Mouse (Mus musculus): ENCODE data around the gene Cdk19. TPM values are rescaled to one million over a fixed set of nuclear protein-coding genes. Genes with fewer than 3 reads are reported as not detected.
A peak's percentile ranks its signal among the peaks of the same experiment; 100 is the strongest.

Gene Cdk19
- total RNA-seq, 2 experiments from 2014 or later = 7.6 to 17.1 TPM

- DNase-seq = peak in 1 of 2 experiments; percentile 8
Observed at GRCm38 (mm10) chr10:40442076-40442475, 102.7 kb downstream of the Cdk19 start.

- DNase-seq = no peak
Observed at GRCm38 (mm10) chr10:40443371-40443770, 104.0 kb downstream of the Cdk19 start.

GRCm38 (mm10) chr10:40443806-40444357, 104.5 kb downstream of the Cdk19 start:
- no peak for DNase-seq

- no peak for DNase-seq
Observed at GRCm38 (mm10) chr10:40444586-40444985, 105.2 kb downstream of the Cdk19 start.

- no peak for DNase-seq
Observed at GRCm38 (mm10) chr10:40446088-40446604, 106.8 kb downstream of the Cdk19 start.

- no peak for DNase-seq
Observed at GRCm38 (mm10) chr10:40446630-40447029, 107.3 kb downstream of the Cdk19 start.

GRCm38 (mm10) chr10:40447295-40447694, 107.9 kb downstream of the Cdk19 start:
- DNase-seq = no peak

GRCm38 (mm10) chr10:40447921-40448320, 108.6 kb downstream of the Cdk19 start:
- no peak for DNase-seq

GRCm38 (mm10) chr10:40448444-40448843, 109.1 kb downstream of the Cdk19 start:
- no peak for DNase-seq

- DNase-seq = no peak
Observed at GRCm38 (mm10) chr10:40449571-40449970, 110.2 kb downstream of the Cdk19 start.

GRCm38 (mm10) chr10:40450171-40450570, 110.8 kb downstream of the Cdk19 start:
- no peak for DNase-seq

GRCm38 (mm10) chr10:40457116-40457515, 117.8 kb downstream of the Cdk19 start:
- no peak for DNase-seq

GRCm38 (mm10) chr10:40459141-40459540, 119.8 kb downstream of the Cdk19 start:
- no peak for DNase-seq

GRCm38 (mm10) chr10:40461362-40461761, 122.0 kb downstream of the Cdk19 start:
- no peak for DNase-seq

GRCm38 (mm10) chr10:40462257-40462656, 122.9 kb downstream of the Cdk19 start:
- no peak for DNase-seq

- DNase-seq = no peak
Observed at GRCm38 (mm10) chr10:40467174-40467911, 128.0 kb downstream of the Cdk19 start.

- DNase-seq = no peak
Observed at GRCm38 (mm10) chr10:40467912-40468254, 128.5 kb downstream of the Cdk19 start.

GRCm38 (mm10) chr10:40469145-40469544, 129.8 kb downstream of the Cdk19 start:
- no peak for DNase-seq

GRCm38 (mm10) chr10:40476535-40477285, 137.3 kb downstream of the Cdk19 start:
- no peak for DNase-seq

- no peak for DNase-seq
Observed at GRCm38 (mm10) chr10:40477426-40478075, 138.2 kb downstream of the Cdk19 start.

GRCm38 (mm10) chr10:40478626-40479025, 139.3 kb downstream of the Cdk19 start:
- no peak for DNase-seq

GRCm38 (mm10) chr10:40479216-40479615, 139.9 kb downstream of the Cdk19 start:
- no peak for DNase-seq

All from adrenal gland, postnatal 36 days (tissue).